Mouse (Mus musculus) layer of hippocampus, adult 18-20 months (tissue): ENCODE results near the gene 0610012G03Rik. TPM values are rescaled to one million over a fixed set of nuclear protein-coding genes. Genes with fewer than 3 reads are reported as not detected.

Experiments
- DNase-seq, 2 experiments: peaks; one replicate each; pipeline ENCODE4 v3.0.0; 2022; ENCODE audit warnings: low spot score in 2 of 2
- total RNA-seq, 2 experiments: library from RNA; stranded (reverse); gene quantifications; 2 replicates each; pipeline ENCODE4 v1.2.3; 2021

The 0610012G03Rik gene
- total RNA-seq, 2 experiments from 2014 or later, result 41.2 to 41.5 TPM

DNA sequence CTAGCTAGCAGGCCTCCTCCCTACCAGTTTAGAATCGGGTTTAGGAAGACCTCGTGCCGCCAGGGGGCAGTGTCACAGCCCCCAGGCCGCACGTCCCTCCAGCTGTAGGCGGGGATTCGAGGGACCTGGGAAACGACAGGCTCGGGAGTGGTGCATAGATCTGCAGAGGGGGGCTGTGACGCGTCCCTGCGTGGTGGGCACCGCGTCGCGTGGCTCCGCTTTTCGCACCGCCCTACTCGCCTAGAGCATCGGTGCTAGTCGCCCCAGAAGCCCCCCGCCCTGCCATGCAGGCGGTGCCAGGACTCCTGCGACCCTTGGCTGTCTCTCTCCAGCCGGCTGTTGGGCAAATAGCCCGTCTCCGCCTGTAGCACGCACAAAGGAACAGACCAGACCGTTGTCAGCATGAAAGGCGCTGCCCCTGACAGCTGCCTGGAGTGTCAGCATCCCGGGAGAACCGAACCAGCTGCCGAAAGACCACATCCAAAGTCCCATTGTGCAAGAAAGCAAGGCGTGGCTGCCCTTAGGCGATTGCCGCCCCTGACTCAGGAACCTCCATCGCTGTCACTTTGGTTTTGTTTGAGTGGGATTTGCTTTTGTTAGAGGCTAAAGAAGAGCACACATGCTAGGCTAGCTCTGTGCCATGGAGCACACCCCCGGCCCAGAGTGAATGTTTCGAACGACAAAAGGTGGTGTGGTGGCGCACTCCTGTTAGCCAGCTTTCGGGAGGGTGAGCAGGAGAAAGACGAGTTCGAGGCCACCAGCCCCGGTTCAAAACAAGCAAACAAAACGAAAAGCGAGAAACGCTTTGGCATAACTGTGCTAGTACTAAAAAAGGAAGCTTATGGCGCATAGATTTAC, 15.2 kb downstream of the 0610012G03Rik start:
- DNase-seq, result peak; percentile 87 to 92

DNA sequence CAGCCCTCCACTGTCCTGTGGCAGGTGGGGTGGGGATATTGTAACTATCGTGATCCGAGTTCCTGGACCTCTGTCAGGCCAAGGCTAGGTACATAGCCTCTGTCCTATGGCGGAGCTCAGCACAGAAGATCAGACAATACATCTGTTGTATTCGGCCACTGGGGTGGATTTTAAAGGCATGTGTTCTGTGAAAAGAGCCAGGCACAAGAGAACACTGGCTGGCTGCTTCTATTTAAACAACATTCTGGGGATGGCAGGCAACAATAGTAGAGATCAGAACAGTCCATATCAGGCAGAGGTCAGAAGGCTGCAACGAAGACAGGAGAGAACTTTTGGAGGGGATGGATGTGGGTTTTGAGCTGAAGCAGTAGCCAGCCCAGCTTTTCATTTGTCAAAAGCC, 16.0 kb downstream of the 0610012G03Rik start:
- DNase-seq, result peak in 1 of 2 experiments; percentile 58

DNA sequence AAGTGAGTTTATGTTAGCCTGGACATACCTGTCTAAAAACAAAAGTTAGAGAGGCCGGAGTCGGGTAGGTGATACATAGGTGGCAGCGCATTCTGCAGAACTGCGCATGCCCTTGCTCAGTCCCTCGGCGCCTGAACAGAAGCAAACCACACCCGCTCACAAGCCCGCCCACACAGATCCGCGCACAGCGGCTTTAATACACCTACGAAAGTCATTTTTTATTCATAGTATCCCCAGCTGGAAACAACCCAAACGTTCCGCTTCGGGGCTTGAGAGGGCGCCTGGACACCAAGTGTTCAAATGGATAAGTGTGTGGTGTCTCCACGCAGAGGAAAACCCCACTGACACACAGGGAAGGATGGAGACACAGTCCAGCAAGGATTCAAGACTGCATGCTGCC, 17.0 kb downstream of the 0610012G03Rik start:
- no peak for DNase-seq

DNA sequence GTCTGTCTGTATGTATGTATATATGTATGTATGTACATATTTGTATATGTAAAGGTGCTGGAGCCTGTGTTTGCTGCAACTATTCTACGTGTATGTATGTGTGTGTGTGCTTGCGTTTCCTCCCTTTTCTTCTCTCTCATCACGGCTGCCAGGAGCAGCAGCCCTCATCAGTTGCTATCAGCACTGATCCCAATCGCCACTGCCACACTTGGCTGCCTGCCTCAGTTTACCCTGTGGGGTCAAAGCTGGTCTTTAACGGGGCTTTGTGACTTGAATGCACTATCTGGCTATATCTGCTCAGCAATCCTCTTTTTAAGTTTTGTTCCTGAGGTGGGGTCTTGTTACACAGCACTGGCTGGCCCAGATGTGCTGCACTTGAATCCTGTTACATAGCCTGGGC, 20.9 kb downstream of the 0610012G03Rik start:
- no peak for DNase-seq

DNA sequence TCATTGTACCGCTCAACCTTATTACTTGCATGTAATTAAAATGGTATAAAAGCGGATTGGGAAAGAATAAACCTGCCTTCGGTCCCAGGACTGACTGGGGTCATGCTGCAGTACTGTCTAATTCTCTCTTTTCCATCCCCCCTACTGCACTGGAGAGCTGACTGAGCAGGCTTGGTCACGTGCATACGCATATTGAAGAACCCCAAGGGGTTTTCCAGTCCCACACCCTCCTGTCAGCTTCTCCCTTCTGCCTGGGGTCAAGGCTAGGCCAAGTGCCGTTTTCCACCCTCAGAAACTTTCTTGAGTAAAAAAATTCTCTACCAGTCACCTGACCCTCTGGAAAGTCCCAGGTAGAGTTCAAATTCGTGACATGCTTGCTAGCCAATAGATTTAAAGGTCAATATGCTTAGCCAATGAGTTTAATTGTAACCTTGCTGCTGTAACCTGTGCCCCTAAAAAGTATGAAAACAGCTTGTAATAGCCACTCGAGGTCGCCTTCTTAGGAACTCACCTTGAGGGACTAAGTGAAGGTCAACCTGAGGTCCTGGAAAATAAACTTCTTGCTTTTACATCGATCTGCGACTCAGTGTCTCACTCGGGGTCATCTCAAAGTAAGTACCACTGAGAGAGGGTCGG, 21.6 kb downstream of the 0610012G03Rik start:
- no peak for DNase-seq

DNA sequence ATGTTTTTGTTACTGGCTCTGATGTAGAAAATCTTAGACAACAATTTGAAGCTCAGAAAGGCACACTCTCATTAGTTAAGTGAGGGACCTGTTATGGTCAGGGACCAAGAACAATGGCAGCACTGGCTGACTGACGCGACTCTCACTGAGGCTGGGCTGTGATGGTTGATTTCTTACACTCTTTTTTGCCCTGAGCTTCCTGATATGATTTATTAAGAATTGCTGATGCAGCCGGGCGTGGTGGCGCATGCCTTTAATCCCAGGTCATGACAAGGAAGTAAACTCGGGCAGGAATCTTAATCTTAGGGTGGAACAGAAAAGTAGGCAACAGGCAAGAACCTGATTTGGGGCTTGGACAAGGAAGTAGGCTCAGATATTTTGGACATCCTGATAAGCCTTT, 22.2 kb downstream of the 0610012G03Rik start:
- DNase-seq, result no peak

DNA sequence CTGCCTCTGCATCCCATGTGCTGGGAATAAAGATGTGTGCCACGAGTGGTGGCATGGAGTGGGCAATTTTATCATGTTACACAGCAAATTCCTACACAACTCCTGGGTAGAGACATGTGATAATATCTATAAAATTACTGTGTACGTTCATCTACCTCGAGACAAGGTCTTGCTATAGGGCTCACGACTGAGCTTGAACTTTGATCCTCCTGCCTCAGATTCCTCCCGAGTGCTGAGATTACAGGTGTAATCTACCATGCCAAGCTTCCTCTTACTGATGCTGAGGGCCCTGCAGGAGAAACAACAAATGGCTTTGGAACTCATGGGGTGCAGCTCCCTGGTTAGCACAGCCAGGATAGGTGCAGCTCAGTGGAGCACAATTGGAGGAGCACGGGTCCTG, 23.9 kb downstream of the 0610012G03Rik start:
- no peak for DNase-seq

DNA sequence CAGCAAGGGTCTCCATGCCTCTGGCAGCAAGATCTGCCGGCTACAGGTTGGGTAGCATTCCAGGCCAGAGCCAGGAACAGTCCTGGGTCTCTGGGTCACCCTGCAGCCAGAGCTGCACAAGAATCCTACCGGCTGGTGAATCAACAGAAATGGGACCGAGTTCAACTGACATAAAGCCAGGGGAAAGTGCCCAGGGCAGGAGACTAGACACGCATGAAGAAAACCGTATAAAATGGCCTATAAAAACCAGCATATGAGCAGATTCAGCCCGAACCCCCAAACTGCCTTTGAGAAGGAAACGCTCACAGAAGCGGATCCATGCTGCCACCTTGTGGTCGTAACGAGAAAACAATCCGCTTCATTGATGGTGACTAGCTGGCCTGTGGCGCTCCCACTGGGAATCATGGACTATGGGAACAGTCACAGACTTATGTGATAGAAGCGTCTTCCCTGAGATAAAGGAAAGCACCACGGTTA, 30.0 kb downstream of the 0610012G03Rik start:
- DNase-seq, result peak; percentile 78 to 96

DNA sequence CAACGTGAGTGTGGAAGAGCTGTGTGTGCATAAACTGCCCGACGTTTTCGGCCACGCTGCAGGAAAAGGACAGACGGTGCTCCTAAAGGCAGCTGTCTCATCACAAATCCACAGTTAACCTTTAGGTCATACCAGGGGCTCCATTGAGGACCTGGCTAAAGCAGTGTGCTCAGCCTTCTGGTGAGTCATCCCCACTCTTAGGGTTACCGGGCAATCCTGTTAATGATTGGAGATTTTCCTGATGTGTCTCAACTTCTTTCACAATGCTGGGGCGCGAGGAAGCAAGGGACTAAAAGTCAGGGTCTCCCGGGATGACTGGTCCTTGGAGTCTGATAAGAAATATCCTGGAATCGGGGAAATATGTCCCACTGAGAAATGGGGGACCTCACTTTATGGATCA, 30.5 kb downstream of the 0610012G03Rik start:
- DNase-seq, result no peak

DNA sequence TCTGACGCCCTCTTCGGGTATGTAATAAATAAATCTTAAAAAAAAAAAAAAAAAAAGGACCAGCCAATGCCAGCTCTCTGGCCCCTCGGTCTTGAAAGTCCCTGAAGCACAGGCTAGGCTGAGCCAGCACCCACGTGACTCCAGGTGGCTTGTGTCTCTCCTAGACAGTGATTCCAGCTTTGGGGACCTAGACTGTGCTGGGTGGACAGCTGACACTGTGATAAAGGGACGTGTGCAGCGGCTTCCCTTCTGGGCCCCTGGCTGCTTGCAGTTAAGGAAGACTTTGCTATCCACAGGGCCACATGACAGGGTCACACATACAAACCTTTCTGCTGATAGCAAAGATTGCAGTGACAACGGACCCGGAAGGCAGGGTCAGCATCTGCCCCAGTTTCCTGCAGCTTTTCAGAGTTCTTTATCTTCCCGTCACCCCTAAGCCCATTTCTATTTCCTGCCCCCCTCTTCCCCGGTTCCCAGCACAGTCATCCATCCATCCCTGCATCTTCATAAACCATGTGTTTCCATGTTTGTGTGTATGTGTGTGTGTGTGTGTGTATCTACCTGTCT, 37.9 kb downstream of the 0610012G03Rik start:
- DNase-seq, result no peak

DNA sequence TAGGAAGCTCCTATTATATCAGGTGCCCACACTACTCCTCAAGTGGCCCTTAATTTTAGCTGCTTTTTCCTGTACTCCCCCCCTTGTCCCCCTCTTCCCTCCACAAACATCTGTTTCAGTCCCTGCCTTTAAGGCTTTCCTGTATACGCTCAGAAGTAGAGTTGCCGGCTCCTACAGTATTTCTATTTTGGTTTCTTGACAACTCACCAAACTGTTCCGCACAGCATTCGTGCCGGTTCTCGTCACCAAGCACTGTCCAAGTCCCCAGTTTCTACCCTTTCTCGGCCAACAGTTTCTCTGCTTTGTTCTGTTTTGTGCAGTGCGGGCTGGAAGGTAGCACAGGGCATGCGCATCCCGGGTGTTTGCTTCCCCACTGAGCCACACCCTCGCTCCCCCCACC, 39.3 kb downstream of the 0610012G03Rik start:
- DNase-seq, result peak in 1 of 2 experiments; percentile 42

DNA sequence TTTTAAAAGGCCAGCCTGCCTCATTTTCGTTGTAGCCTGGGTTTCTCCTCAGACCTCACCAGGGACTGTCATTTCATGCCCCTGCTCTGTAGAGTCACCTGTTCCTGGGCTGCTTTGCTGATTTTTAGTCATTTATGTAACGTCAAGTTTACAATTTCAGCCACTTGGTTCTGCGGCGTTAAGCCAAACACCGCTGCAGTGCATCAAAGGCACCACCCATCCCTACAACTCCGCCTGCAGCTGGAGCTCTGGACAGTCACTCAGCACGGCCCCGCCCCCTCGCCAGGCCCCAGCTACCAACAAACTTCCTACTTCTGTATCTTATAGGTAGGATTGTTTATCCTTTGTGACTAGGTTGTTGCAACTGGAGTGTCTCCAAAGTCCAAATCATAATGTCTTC, 41.4 kb downstream of the 0610012G03Rik start:
- DNase-seq, result no peak

DNA sequence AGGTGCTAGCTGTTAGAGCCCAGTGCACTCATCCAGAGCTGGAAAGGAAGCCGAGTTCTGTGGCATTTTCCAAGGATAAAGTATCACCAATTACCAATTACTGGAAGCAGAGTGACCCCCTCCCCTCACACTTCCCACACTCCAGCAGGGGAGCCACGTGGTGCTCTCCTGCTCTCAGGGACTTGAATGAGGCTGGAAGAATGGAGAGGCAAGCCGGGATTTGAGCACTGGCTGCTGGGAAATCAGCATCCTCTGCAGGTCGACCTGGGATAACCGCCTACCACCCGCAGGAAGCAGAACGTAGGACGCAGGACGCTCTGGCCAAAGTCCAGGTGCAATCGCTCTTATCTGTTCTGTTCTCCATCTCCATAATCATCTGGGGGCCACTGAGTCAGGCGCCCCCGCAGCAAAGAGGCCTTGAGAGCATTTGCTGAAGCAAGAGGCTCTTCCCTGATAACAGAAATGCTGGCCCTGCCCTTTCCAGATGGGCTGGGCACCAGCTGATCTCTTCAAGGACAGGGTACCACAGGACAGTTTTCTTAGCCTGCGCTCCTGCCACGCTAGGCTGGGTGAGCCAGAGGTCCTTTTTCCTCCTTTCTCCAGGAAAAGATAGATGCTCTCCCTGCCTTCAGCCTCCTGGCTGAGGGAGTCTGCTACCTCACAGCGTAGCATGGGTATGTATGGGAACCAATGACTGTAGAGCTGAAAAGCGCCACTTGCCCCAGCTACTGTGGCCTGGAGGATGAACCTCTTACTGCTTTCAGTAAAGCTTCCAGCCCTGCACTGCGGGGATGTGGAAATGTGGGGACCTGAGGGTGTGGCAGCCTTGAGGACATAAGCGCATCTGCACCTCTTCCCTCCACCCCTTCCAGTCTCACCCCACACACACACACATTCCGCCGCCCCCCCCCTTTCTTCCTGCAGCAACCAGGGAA, 42.1 kb downstream of the 0610012G03Rik start:
- DNase-seq, result no peak

DNA sequence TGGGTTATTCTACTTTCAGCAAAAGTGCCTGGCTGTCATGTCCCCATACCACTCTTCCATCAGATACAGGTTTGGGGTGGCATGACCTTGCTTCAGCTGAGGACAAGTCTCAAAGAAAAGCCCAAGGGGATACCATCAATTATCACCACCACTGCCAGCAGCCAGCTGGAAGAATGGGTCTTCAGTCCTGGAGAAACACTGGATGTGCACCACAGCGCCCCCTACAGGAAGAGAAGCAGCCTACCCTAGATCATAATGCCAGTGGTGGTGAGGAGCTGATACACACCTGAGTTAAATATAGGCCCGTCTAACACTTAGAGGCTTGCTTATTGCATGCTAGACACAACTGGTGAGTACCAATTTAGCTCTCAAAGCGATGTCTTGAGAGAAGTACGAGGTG, 43.0 kb downstream of the 0610012G03Rik start:
- DNase-seq, result no peak

DNA sequence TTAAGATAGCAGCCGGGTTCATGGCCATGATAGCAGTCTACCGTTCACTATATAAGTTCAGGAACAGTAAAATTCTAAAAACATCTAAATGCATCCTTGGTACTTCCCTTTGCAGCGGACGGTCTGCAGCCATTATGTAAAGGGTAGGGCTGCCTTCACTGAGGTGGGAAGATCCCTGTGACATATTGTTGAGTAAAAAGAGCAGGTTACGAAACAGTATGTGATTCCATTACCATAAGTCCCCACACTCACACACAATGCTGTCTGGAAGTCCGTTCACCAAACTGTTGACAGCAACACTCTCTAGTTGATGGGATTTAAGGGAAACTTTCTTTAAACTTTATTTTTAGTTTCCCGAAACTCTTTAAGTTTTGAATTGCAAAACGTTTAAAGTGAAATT, 45.1 kb downstream of the 0610012G03Rik start:
- DNase-seq, result no peak

DNA sequence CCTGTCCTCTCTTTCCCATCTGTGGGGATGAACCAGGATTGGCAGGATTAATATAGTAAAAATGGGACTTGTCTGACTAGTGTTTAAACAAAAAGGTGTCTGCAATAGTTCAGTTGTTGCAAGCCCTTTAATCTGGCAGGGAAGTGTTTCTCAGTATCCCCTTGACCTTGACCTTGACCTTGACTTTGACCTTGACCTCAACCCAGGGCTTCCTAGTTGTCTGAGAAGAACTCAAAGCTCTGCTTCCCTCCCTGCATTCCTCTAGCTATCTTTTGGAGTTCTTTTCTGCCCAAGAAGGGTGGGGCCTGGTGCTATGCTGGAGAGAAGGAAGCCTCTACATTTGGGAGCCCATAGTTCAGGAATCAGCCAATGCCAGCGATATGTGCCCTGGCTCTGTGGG, 46.4 kb downstream of the 0610012G03Rik start:
- DNase-seq, result no peak

DNA sequence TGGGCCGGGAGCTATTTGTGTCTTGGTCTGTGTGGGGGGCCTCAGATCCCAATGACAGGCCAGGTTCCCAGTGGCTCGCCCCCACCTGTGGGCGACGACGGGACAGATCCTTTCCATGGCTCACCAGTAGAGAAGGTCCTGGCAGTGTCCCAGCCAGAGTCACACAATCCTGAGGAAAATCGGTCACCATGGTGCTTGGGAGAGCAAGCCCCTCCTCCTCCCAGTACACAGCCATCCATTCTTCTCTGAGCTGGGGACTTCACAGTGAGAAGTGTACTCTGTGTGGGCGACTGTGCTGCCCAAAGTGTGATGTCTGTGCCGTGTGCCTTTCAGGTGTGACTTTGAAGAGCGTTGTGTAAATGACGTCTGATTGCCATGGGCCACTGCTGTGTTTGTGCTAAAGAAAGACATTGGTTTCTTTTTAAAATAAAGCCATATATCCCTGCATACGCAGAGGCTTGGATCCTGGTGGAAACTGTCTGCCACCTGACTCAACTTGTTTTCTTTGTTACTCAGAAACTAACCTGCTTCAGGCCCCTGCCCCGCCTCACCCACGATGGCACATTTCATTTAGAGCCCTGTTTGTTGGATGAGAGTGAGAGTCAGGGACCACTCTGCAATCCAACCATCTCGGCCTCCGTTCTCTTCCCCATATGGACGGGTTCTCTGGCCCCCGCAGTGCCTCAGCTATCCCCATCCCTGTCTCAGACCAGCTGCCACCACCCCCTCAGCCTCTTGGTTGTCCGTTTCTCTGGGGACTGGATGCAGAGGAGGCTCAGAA, 49.6 kb downstream of the 0610012G03Rik start:
- DNase-seq, result peak; percentile 65 to 88
